In genomic region chr12:79923811-79924210, GRCm38 (mm10) we compare ENCODE assay signal across 15 mouse cellular contexts.
DNase-seq lines count a peak whose midpoint lies in the region; ATAC-seq and TF ChIP-seq lines count a peak whose summit lies in the region.
"Had no signal": no experiment of that assay in that cellular context is flagged by ENCODE, and none has a peak within 500 bp of the region (broad histone marks: within the 10 kb centered on the region; RNA-seq: fewer than 3 reads in every experiment).

No protein-coding gene starts in this region.

- no peaks in the 10 kb centered on the region for H3K27me3 ChIP-seq in forebrain, embryonic 11.5 days (ENCODE audit: control insufficient read depth, insufficient read depth, low read length)
- H3K27me3 ChIP-seq in forebrain, postnatal 0 days (ENCODE audit: insufficient read depth, low read length), result no peaks in the 10 kb centered on the region
- no peaks in the 10 kb centered on the region for H3K27me3 ChIP-seq in stomach, embryonic 14.5 days (ENCODE audit: control insufficient read depth, insufficient read depth, low read length)
- no peaks in the 10 kb centered on the region for H3K27me3 ChIP-seq in stomach, postnatal 0 days (ENCODE audit: control insufficient read depth, insufficient read depth, low read length)
- no peaks in the 10 kb centered on the region for H3K27me3 ChIP-seq in hindbrain, postnatal 0 days (ENCODE audit: insufficient read depth, low read length)
- H3K27me3 ChIP-seq in neural tube, embryonic 15.5 days (replicated peaks), result no peaks in the 10 kb centered on the region
- H3K27me3 ChIP-seq: limb, embryonic 13.5 days had no signal

- H3K9me3 ChIP-seq in forebrain, embryonic 11.5 days (ENCODE audit: control insufficient read depth, low read length), result peaks cover 4% of the 10 kb centered on the region; the same call in 1 of the 2 replicates
- H3K9me3 ChIP-seq in forebrain, postnatal 0 days (ENCODE audit: low read length), result no peaks in the 10 kb centered on the region
- H3K9me3 ChIP-seq in stomach, embryonic 14.5 days (ENCODE audit: control insufficient read depth, low read depth, low read length), result peaks cover 3% of the 10 kb centered on the region; the same call in 1 of the 2 replicates
- H3K9me3 ChIP-seq in stomach, postnatal 0 days (ENCODE audit: control insufficient read depth, low read length), result no peaks in the 10 kb centered on the region
- H3K9me3 ChIP-seq in hindbrain, postnatal 0 days (ENCODE audit: low read length), result no peaks in the 10 kb centered on the region
- no peaks in the 10 kb centered on the region; the same call in 1 of the 2 replicates for H3K9me3 ChIP-seq in neural tube, embryonic 15.5 days (replicated peaks)

- H3K27ac ChIP-seq in forebrain, embryonic 11.5 days (ENCODE audit: low read depth, low read length), result peak overlapping the region; percentile 98
- H3K27ac ChIP-seq in forebrain, postnatal 0 days (ENCODE audit: low read depth, low read length), result no peak overlapping the region
- peak overlapping the region; percentile 96; the same call in 1 of the 2 replicates for H3K27ac ChIP-seq in stomach, embryonic 14.5 days (ENCODE audit: low read length)
- H3K27ac ChIP-seq in stomach, postnatal 0 days (replicated peaks), result no peak overlapping the region
- peak overlapping the region; percentile 88; the same call in 1 of the 2 replicates for H3K27ac ChIP-seq in hindbrain, postnatal 0 days
- H3K27ac ChIP-seq in neural tube, embryonic 15.5 days (replicated peaks), result peak overlapping the region; percentile 84; the same call in 1 of the 2 replicates

- no peak for TF ChIP-seq CTCF in forebrain, postnatal 0 days (IDR thresholded peaks at IDR 0.05; ENCODE audit: low read depth)
- TF ChIP-seq CTCF in stomach, postnatal 0 days (IDR thresholded peaks at IDR 0.05; ENCODE audit: low read depth), result no peak
- no peak for TF ChIP-seq CTCF in hindbrain, postnatal 0 days (IDR thresholded peaks at IDR 0.05; ENCODE audit: low read depth)

- no peak for DNase-seq in forebrain, embryonic 11.5 days (ENCODE audit: low spot score)
- DNase-seq in forebrain, postnatal 0 days, result no peak
- DNase-seq in stomach, postnatal 0 days (ENCODE audit: low spot score), result no peak
- no peak for DNase-seq in hindbrain, postnatal 0 days (ENCODE audit: low spot score)
- no peak for DNase-seq in embryo, embryonic 10 days (ENCODE audit: low spot score)
- no peak for DNase-seq in gastrocnemius, postnatal 4 days (ENCODE audit: low spot score in 2 of 2)
- DNase-seq: cerebellum, adult 11-12 months; embryo, embryonic 11 days; kidney, postnatal 10 days; right cerebral cortex, postnatal 14 days; thymus, postnatal 36 days had no signal

- no peak overlapping the region for H3K4me3 ChIP-seq in forebrain, embryonic 11.5 days (ENCODE audit: low read depth, low read length)
- H3K4me3 ChIP-seq in forebrain, postnatal 0 days (ENCODE audit: low read depth, low read length), result no peak overlapping the region
- no peak overlapping the region for H3K4me3 ChIP-seq in stomach, embryonic 14.5 days (ENCODE audit: low read depth, low read length)
- H3K4me3 ChIP-seq in stomach, postnatal 0 days (ENCODE audit: low read depth, low read length), result no peak overlapping the region
- H3K4me3 ChIP-seq in hindbrain, postnatal 0 days (ENCODE audit: low read length), result no peak overlapping the region
- no peak overlapping the region for H3K4me3 ChIP-seq in neural tube, embryonic 15.5 days (replicated peaks)
- H3K4me3 ChIP-seq: limb, embryonic 13.5 days had no signal

- ATAC-seq in forebrain, embryonic 11.5 days (replicated peaks; ENCODE audit: low FRiP score), result no peak
- no peak for ATAC-seq in forebrain, postnatal 0 days
- no peak for ATAC-seq in stomach, embryonic 14.5 days (ENCODE audit: insufficient number of reproducible peaks, insufficient read depth, low FRiP score, low read depth)
- no peak for ATAC-seq in stomach, postnatal 0 days (ENCODE audit: low FRiP score, low TSS enrichment)
- no peak for ATAC-seq in hindbrain, postnatal 0 days
- ATAC-seq in neural tube, embryonic 15.5 days (ENCODE audit: low FRiP score), result no peak

- 78% methylated on average over 6 of the region's 6 CpGs for WGBS in forebrain, embryonic 11.5 days
- WGBS in forebrain, postnatal 0 days, result 84% methylated on average over 6 of the region's 6 CpGs
- WGBS in stomach, embryonic 14.5 days, result 83% methylated on average over 6 of the region's 6 CpGs
- 82% methylated on average over 6 of the region's 6 CpGs for WGBS in stomach, postnatal 0 days
- 76% methylated on average over 6 of the region's 6 CpGs for WGBS in hindbrain, postnatal 0 days
- WGBS in neural tube, embryonic 15.5 days, result 86% methylated on average over 6 of the region's 6 CpGs

- TF ChIP-seq EP300 in stomach, postnatal 0 days (optimal IDR thresholded peaks at IDR 0.05), result no peak

- H3K36me3 ChIP-seq in forebrain, embryonic 11.5 days (ENCODE audit: control insufficient read depth, insufficient read depth, low read length), result no peaks in the 10 kb centered on the region
- H3K36me3 ChIP-seq in forebrain, postnatal 0 days (ENCODE audit: insufficient read depth), result no peaks in the 10 kb centered on the region
- no peaks in the 10 kb centered on the region for H3K36me3 ChIP-seq in stomach, embryonic 14.5 days (ENCODE audit: control insufficient read depth, insufficient read depth, low read length)
- H3K36me3 ChIP-seq in stomach, postnatal 0 days (ENCODE audit: control insufficient read depth, insufficient read depth, low read length), result no peaks in the 10 kb centered on the region
- no peaks in the 10 kb centered on the region for H3K36me3 ChIP-seq in hindbrain, postnatal 0 days (ENCODE audit: insufficient read depth, low read length)
- no peaks in the 10 kb centered on the region for H3K36me3 ChIP-seq in neural tube, embryonic 15.5 days
- H3K36me3 ChIP-seq: limb, embryonic 13.5 days had no signal

- H3K4me1 ChIP-seq in forebrain, embryonic 11.5 days (replicated peaks; ENCODE audit: control insufficient read depth, insufficient read depth, low read length), result peaks cover 41% of the 10 kb centered on the region
- H3K4me1 ChIP-seq in forebrain, postnatal 0 days (ENCODE audit: insufficient read depth), result peaks cover 19% of the 10 kb centered on the region
- peaks cover 50% of the 10 kb centered on the region for H3K4me1 ChIP-seq in stomach, embryonic 14.5 days (ENCODE audit: control insufficient read depth, insufficient read depth, low read length)
- peaks cover 22% of the 10 kb centered on the region for H3K4me1 ChIP-seq in stomach, postnatal 0 days (replicated peaks; ENCODE audit: control insufficient read depth, insufficient read depth)
- peaks cover 28% of the 10 kb centered on the region for H3K4me1 ChIP-seq in hindbrain, postnatal 0 days (ENCODE audit: insufficient read depth, low read length)
- peaks cover 46% of the 10 kb centered on the region for H3K4me1 ChIP-seq in neural tube, embryonic 15.5 days

- no peak overlapping the region for H3K4me2 ChIP-seq in forebrain, embryonic 11.5 days (ENCODE audit: low read depth, low read length, severe bottlenecking)
- no peak overlapping the region for H3K4me2 ChIP-seq in forebrain, postnatal 0 days (ENCODE audit: low read depth)
- H3K4me2 ChIP-seq in stomach, embryonic 14.5 days (replicated peaks; ENCODE audit: low read depth, low read length), result no peak overlapping the region
- H3K4me2 ChIP-seq in stomach, postnatal 0 days (replicated peaks; ENCODE audit: low read depth), result no peak overlapping the region
- no peak overlapping the region for H3K4me2 ChIP-seq in hindbrain, postnatal 0 days (ENCODE audit: low read depth, low read length)
- H3K4me2 ChIP-seq in neural tube, embryonic 15.5 days, result no peak overlapping the region
- H3K4me2 ChIP-seq: heart, embryonic 11.5 days; limb, embryonic 13.5 days had no signal

- H3K9ac ChIP-seq in forebrain, embryonic 11.5 days (ENCODE audit: low read length), result no peak overlapping the region
- H3K9ac ChIP-seq in forebrain, postnatal 0 days, result no peak overlapping the region
- no peak overlapping the region for H3K9ac ChIP-seq in stomach, embryonic 14.5 days (replicated peaks; ENCODE audit: low read depth, low read length)
- no peak overlapping the region for H3K9ac ChIP-seq in stomach, postnatal 0 days (ENCODE audit: low read length)
- no peak overlapping the region for H3K9ac ChIP-seq in hindbrain, postnatal 0 days (replicated peaks; ENCODE audit: low read length)
- H3K9ac ChIP-seq in neural tube, embryonic 15.5 days (replicated peaks), result no peak overlapping the region
- H3K9ac ChIP-seq: limb, embryonic 13.5 days had no signal

Comparison
In these comparisons a context has a peak if more than half of its experiments do, and no peak if none do; other contexts are left out.
1. H3K27ac ChIP-seq: peak in forebrain, embryonic 11.5 days (single experiment), stomach, embryonic 14.5 days (single experiment), hindbrain, postnatal 0 days (single experiment) and neural tube, embryonic 15.5 days (single experiment); none in forebrain, postnatal 0 days (single experiment) and stomach, postnatal 0 days (single experiment).